Mouse (Mus musculus) cortical plate, adult 2 months (tissue): ENCODE results near the gene Cxcr1. TPM values are rescaled to one million over a fixed set of nuclear protein-coding genes. Genes with fewer than 3 reads are reported as not detected.
A peak's percentile ranks its signal among the peaks of the same experiment; 100 is the strongest.

Experiments used
- H3K27ac ChIP-seq: fragments of 200-500 bp; 2 replicates; pipeline ENCODE4 v1.5.1; 2012; ENCODE audit warnings: low read length, control low read depth, inconsistent platforms; ENCODE audit not compliant: insufficient read depth
- H3K4me1 ChIP-seq: fragments of 200-500 bp; 2 replicates; pipeline ENCODE4 v1.6.1; 2011; ENCODE audit warnings: low read length; ENCODE audit not compliant: control insufficient read depth, insufficient read depth
- H3K4me3 ChIP-seq: fragments of 200-500 bp; 2 replicates; pipeline ENCODE4 v1.5.1; 2011; ENCODE audit warnings: mild to moderate bottlenecking, low read length, control low read depth; ENCODE audit not compliant: insufficient read depth
- CTCF ChIP-seq: fragments of 200-500 bp; IDR thresholded peaks from 2 replicates; pipeline ENCODE4 v1.5.1; 2011; ENCODE audit warnings: mild to moderate bottlenecking, control low read depth, low read length; ENCODE audit not compliant: insufficient read depth; ENCODE audit errors: extremely low read depth
- POLR2A ChIP-seq: fragments of 200-500 bp; IDR thresholded peaks from 2 replicates; pipeline ENCODE4 v1.6.1; 2011; ENCODE audit warnings: mild to moderate bottlenecking, low read length, control low read depth; ENCODE audit not compliant: insufficient read depth; ENCODE audit errors: extremely low read depth
- polyA plus RNA-seq: library from polyadenylated mRNA; depleted of rRNA; stranded (reverse); fragments of >200 nt; gene quantifications from 2 replicates; pipeline ENCODE4 v1.2.3, GENCODE M21; 2012; rRNA removed

Cxcr1 gene
- polyA plus RNA-seq: not detected in 2 replicates

- Histone ChIP-seq H3K4me1 (peaks cover 3% of the 10 kb centered on the region; the same call in 1 of the 2 replicates), H3K27ac (no peak within 1 kb of the TSS), H3K4me3 (no peak within 1 kb of the TSS)
- TF ChIP-seq POLR2A: no peak
- TF ChIP-seq CTCF: no peak
Observed at GRCm38 (mm10) chr1:74194445-74194844, at the start of gene Cxcr1. Gene Cxcr1, minus strand, starts transcription at chr1:74194631.

- H3K27ac ChIP-seq: peak overlapping the region; percentile 36; the same call in 1 of the 2 replicates
- peaks cover 8% of the 10 kb centered on the region for H3K4me1 ChIP-seq
- no peak for TF ChIP-seq POLR2A
- TF ChIP-seq CTCF: no peak
- H3K4me3 ChIP-seq: no peak overlapping the region; the same call in 1 of the 2 replicates
Observed at GRCm38 (mm10) chr1:74240832-74241231, 46.4 kb upstream of the Cxcr1 start.

DNA sequence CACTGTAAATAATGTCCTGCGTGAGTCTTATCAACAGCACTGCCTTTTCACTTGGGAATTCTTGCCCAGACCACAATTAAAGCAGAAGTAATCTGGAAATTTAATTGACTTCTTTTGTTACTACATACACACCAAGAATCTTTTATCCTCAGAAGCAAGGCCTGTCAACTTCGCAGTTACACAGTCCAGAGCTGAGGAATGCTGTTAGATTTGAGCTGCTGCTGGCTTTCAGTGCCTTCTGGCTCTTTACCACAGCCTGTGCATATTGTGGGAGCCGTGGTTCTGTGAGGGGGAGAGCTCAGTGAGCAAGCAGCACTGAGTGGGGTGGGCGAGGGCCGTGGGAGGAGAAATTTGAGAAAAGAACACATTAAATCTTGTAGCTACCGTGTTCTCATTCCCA is 45.9 kb upstream of the Cxcr1 start:
- no peak overlapping the region for H3K27ac ChIP-seq

DNA sequence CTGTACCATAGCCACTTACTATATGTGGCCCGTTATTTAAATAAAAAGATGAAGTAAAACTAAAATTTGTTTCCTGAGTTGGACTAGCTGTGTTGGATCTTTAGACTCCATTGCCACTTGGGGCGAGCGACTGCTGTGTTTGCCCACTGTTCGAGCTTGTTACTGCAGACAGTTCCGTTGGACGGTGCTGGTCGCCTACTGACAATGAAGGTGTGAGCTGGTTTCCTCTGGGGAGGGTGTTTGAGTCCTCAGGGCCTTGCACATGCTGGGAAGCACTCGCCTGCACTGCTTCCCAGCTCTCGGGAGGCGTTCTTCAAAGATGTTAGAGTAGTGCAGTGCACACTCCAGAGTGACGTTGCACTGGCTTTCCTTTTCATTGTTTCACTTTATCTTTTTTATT is 45.2 kb upstream of the Cxcr1 start:
- Histone ChIP-seq H3K4me3 (peak overlapping the region; percentile 11; the same call in 1 of the 2 replicates), H3K4me1 (peaks cover 7% of the 10 kb centered on the region), H3K27ac (no peak overlapping the region; the same call in 1 of the 2 replicates)
- TF ChIP-seq CTCF (no peak), POLR2A (0 out of 2 replicates have a peak, but pooled peaks have one; percentile 37)

More for the DNA sequence above, 45.9 kb upstream of the Cxcr1 start:
- peak; percentile 66 for TF ChIP-seq POLR2A
- TF ChIP-seq CTCF: no peak
- H3K4me1 ChIP-seq: peaks cover 8% of the 10 kb centered on the region
- peak overlapping the region; percentile 3; the same call in 1 of the 2 replicates for H3K4me3 ChIP-seq

DNA sequence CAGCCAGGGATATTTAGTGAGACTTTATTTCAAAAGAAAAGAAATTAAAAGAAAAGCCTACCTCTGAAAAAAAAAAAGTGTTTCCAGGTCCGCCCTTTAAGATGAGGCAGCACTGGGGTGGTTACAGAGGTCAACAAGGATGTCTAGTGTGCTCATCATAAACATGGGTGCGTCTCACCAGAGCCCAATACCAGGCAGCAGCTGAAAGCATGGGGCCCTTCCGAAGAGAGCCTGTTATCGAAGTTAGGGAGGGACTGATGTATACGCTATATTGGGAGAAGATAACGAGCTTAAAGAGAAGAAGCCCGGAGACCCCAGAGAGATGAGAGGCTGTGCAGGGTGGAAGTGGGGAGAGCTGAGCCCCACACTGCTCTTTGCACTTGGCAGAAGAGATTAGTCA is 44.7 kb upstream of the Cxcr1 start:
- H3K27ac ChIP-seq: peak overlapping the region; percentile 42; the same call in 1 of the 2 replicates
- peak overlapping the region; percentile 11 for H3K4me3 ChIP-seq
- TF ChIP-seq CTCF: no peak
- TF ChIP-seq POLR2A: no peak
- peaks cover 7% of the 10 kb centered on the region for H3K4me1 ChIP-seq

GRCm38 (mm10) chr1:74238136-74238535 is 43.7 kb upstream of the Cxcr1 start:
- H3K4me3 ChIP-seq: peak overlapping the region; percentile 95
- TF ChIP-seq POLR2A: no peak
- TF ChIP-seq CTCF: no peak
- H3K27ac ChIP-seq: no peak overlapping the region

DNA sequence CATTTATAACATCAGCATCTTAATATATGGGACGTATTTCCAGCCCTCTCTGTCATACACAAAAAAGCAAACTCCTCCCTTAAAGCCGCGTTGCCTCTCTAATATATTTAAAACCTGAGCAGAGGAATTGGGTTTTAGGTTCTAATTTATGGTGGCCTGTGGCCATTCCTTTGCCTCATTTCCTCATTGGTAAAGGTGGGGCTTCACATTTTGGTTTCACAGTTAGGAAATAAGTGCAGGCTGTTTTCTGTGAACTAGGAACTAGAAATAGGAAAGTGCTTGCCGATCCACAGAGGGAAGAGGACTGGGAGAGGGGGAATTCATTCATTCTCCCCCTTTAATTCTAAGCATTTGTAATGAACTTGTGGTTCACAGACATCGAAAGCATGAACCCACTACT is 43.2 kb upstream of the Cxcr1 start:
- Histone ChIP-seq H3K4me1 (peaks cover 5% of the 10 kb centered on the region), H3K27ac (no peak overlapping the region), H3K4me3 (peak overlapping the region; percentile 95)
- TF ChIP-seq POLR2A: no peak
- no peak for TF ChIP-seq CTCF

More at GRCm38 (mm10) chr1:74238136-74238535, 43.7 kb upstream of the Cxcr1 start:
- H3K4me1 ChIP-seq: peaks cover 5% of the 10 kb centered on the region

GRCm38 (mm10) chr1:74236590-74237317 is 42.3 kb upstream of the Cxcr1 start:
- peak overlapping the region; percentile 96 for H3K27ac ChIP-seq
- no peak for TF ChIP-seq POLR2A
- no peak for TF ChIP-seq CTCF
- peaks cover 5% of the 10 kb centered on the region for H3K4me1 ChIP-seq
- H3K4me3 ChIP-seq: peak overlapping the region; percentile 95

- H3K27ac ChIP-seq: peak within 1 kb of the TSS; percentile 96
- peak within 1 kb of the TSS; percentile 95 for H3K4me3 ChIP-seq
- TF ChIP-seq CTCF (no peak), POLR2A (peak; percentile 99)
- H3K4me1 ChIP-seq: peaks cover 3% of the 10 kb centered on the region
Observed at GRCm38 (mm10) chr1:74235938-74236589, 41.6 kb upstream of the Cxcr1 start, which contains the start of gene Arpc2. Gene Arpc2, plus strand, starts transcription at chr1:74236084.

GRCm38 (mm10) chr1:74230992-74231391 is 36.6 kb upstream of the Cxcr1 start:
- Histone ChIP-seq H3K4me3 (no peak overlapping the region), H3K4me1 (peaks cover 2% of the 10 kb centered on the region), H3K27ac (no peak overlapping the region)
- no peak for TF ChIP-seq POLR2A
- no peak for TF ChIP-seq CTCF
